Mouse (Mus musculus) spleen, adult 2 months (tissue): ENCODE results near the gene Npas3. TPM values are rescaled to one million over a fixed set of nuclear protein-coding genes. Genes with fewer than 3 reads are reported as not detected.

Experiments
- DNase-seq, 2 experiments: peaks; one replicate each; pipeline versions ENCODE4 v3.0.0 to v3.0.0-alpha.2; 2012 to 2021; ENCODE audit warnings: low spot score in 2 of 2, low read depth in 1 of 2
- H3K27ac ChIP-seq: fragments of 200-500 bp; 2 replicates; pipeline ENCODE4 v1.5.1; 2012; ENCODE audit warnings: low read length, inconsistent platforms; ENCODE audit not compliant: insufficient read depth
- H3K27me3 ChIP-seq: fragments of 200-500 bp; 2 replicates; pipeline ENCODE4 v1.6.1; 2012; ENCODE audit warnings: mild to moderate bottlenecking, moderate library complexity, low read length, inconsistent platforms; ENCODE audit not compliant: control insufficient read depth, insufficient read depth
- H3K36me3 ChIP-seq: fragments of 200-500 bp; 2 replicates; pipeline ENCODE4 v1.6.1; 2012; ENCODE audit warnings: mild to moderate bottlenecking, low read length, inconsistent platforms; ENCODE audit not compliant: control insufficient read depth, insufficient read depth
- H3K4me1 ChIP-seq: fragments of 200-500 bp; 2 replicates; pipeline ENCODE4 v1.6.1; 2011; ENCODE audit warnings: inconsistent platforms; ENCODE audit not compliant: control insufficient read depth, insufficient read depth, insufficient read length
- H3K4me3 ChIP-seq: fragments of 200-500 bp; 2 replicates; pipeline ENCODE4 v1.5.1; 2011; ENCODE audit warnings: mild to moderate bottlenecking, inconsistent platforms; ENCODE audit not compliant: insufficient read depth, insufficient read length; ENCODE audit errors: extremely low read depth
- CTCF ChIP-seq: fragments of 200-500 bp; IDR thresholded peaks from 2 replicates; pipeline ENCODE4 v1.5.1; 2011; ENCODE audit warnings: mild to moderate bottlenecking, inconsistent platforms; ENCODE audit not compliant: insufficient read depth, insufficient read length, insufficient replicate concordance; ENCODE audit errors: extremely low read depth
- POLR2A ChIP-seq: fragments of 200-500 bp; IDR thresholded peaks from 2 replicates; pipeline ENCODE4 v1.6.1; 2011; ENCODE audit warnings: low read depth, low read length, inconsistent platforms
- WGBS: fragments of 180-500 bp; shearing (Covaris S2); methylation state at CpG from one replicate; pipeline ENCODE4 v1.1.7; 2018; 5-methylcytosine and 5-hydroxymethylcytosine counted together
- polyA plus RNA-seq: library from polyadenylated mRNA; depleted of rRNA; stranded (reverse); fragments of >200 nt; gene quantifications from 2 replicates; pipeline ENCODE4 v1.2.3, GENCODE M21; 2012

Npas3 gene
- polyA plus RNA-seq, 1 experiment = 0.26 TPM

- Histone ChIP-seq H3K4me3 (no peak overlapping the region), H3K4me1 (no peaks in the 10 kb centered on the region), H3K27ac (no peak overlapping the region), H3K36me3 (no peaks in the 10 kb centered on the region), H3K27me3 (no peaks in the 10 kb centered on the region)
- TF ChIP-seq CTCF (no peak), POLR2A (no peak)
- no peak for DNase-seq
- WGBS = 91% methylated on average over 12 of the region's 12 CpGs
These were observed 318.4 kb downstream of the Npas3 start for GRCm38 (mm10) chr12:53566712-53567387.

GRCm38 (mm10) chr12:53581181-53581580, 332.7 kb downstream of the Npas3 start:
- Histone ChIP-seq H3K27me3 (no peaks in the 10 kb centered on the region), H3K36me3 (no peaks in the 10 kb centered on the region), H3K4me1 (no peaks in the 10 kb centered on the region), H3K4me3 (no peak overlapping the region), H3K27ac (no peak overlapping the region)
- 53% methylated on average over 5 of the region's 5 CpGs for WGBS
- no peak for TF ChIP-seq CTCF
- no peak for TF ChIP-seq POLR2A
- DNase-seq = no peak

GRCm38 (mm10) chr12:53587249-53587648, 338.8 kb downstream of the Npas3 start:
- no peak overlapping the region for H3K27ac ChIP-seq

GRCm38 (mm10) chr12:53587691-53588504, 339.4 kb downstream of the Npas3 start:
- H3K4me1 ChIP-seq = no peaks in the 10 kb centered on the region
- TF ChIP-seq CTCF (no peak), POLR2A (no peak)
- no peaks in the 10 kb centered on the region for H3K36me3 ChIP-seq
- WGBS = 81% methylated on average over 19 of the region's 19 CpGs
- no peak overlapping the region for H3K4me3 ChIP-seq
- no peaks in the 10 kb centered on the region for H3K27me3 ChIP-seq
- H3K27ac ChIP-seq = no peak overlapping the region
- DNase-seq = no peak

More at GRCm38 (mm10) chr12:53587249-53587648, 338.8 kb downstream of the Npas3 start:
- Histone ChIP-seq H3K36me3 (no peaks in the 10 kb centered on the region), H3K4me3 (no peak overlapping the region), H3K27me3 (no peaks in the 10 kb centered on the region), H3K4me1 (no peaks in the 10 kb centered on the region)
- DNase-seq = no peak
- 69% methylated on average over 5 of the region's 5 CpGs for WGBS
- TF ChIP-seq CTCF (no peak), POLR2A (no peak)

- no peak overlapping the region for H3K4me3 ChIP-seq
- H3K27me3 ChIP-seq = no peaks in the 10 kb centered on the region
- no peak for DNase-seq
- H3K4me1 ChIP-seq = no peaks in the 10 kb centered on the region
- H3K36me3 ChIP-seq = no peaks in the 10 kb centered on the region
- TF ChIP-seq POLR2A (no peak), CTCF (no peak)
- H3K27ac ChIP-seq = no peak overlapping the region
- 83% methylated on average over 6 of the region's 6 CpGs for WGBS
These were observed 341.0 kb downstream of the Npas3 start for GRCm38 (mm10) chr12:53589446-53589961.

- Histone ChIP-seq H3K4me1 (no peaks in the 10 kb centered on the region), H3K27me3 (no peaks in the 10 kb centered on the region), H3K27ac (no peak overlapping the region), H3K4me3 (no peak overlapping the region), H3K36me3 (no peaks in the 10 kb centered on the region)
- DNase-seq = no peak
- TF ChIP-seq POLR2A (no peak), CTCF (no peak)
- 92% methylated on average over 6 of the region's 6 CpGs for WGBS
These were observed 357.2 kb downstream of the Npas3 start for GRCm38 (mm10) chr12:53605661-53606060.
